Mouse (Mus musculus) embryo, embryonic 9.5 days (tissue): Measurements from ENCODE around the gene Zfp108.
A peak's percentile ranks its signal among the peaks of the same experiment; 100 is the strongest.

Experiments used
- DNase-seq: peaks from one replicate; pipeline ENCODE4 v3.0.0-alpha.2; 2017; ENCODE audit errors: extremely low spot score

Gene Zfp108

DNA sequence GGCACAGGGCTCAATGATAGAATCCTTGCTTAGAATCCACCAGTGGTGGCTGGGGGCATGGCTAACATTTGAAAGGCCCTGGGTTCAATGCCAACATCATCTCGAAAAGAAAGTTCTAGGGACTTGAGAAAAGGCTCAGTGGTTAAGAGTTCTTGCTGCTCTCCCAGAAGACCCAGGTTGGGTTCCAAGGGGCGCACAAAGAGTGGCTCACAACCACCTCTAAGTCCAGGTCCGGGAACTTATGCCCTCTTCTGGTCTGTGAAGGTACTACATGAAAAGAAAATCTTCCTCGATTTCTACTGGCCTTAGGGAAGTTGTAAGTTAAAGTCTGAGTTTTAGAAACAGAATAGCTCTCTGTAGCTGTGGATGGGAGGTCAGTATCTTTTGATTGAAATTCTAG lies 31.5 kb downstream of the Zfp108 start:
- no peak for DNase-seq

DNA sequence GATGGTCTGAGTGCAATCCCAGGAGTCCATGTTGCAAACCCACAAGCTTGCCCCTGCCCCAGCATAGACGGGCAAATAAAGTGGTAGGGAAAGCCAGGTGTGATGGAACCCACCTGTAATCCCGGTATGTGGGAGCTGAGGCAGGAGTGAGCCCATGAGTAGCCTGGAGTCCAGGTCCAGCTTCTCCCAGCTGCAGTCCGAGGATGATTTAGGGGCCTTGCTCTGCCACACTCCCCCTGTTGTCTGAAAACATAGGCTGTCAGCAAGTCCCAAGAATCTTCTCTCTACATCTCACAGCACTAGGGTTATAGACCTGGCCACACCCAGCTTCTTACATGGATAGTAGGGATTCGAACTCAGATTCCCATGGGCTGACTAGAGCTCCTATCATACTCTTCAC lies 32.3 kb downstream of the Zfp108 start:
- DNase-seq = no peak

DNA sequence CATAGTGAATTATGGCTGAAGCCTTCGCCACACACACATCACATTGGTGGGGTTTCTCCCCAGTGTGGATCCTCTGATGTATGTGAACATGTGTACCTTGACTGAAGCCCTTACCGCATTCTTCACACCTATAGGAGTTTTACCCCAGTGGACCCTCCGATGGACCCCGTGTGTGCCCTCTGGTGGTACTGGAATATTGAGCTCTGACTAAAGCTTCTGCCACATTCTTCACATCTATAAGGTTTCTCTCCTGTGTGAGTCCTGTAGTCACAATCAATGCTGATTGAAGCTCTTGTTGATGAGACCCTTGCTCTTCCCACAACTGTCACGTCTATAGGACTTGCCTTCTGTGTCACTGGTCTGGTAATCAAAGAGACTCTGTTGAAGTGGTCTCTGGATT lies 33.1 kb downstream of the Zfp108 start:
- no peak for DNase-seq

DNA sequence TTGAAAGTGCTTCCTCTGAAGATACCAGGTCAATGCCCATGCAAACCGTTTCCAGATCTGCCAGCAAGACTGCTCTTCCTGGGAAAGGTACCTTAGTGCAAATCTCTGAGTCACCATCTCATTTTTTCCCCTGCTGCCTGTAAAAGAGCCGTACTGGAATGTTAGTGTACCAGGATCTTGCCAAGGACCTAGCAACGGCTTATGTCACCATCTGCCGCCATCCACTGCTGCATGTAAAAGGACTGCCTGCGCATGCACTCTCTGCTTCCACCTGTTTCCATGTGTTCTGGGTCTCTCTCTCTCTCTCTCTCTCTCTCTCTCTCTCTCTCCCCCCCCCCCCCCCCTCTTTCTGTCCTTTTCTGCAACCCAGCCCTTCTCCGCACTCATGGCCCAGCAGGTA lies 33.9 kb downstream of the Zfp108 start:
- no peak for DNase-seq

DNA sequence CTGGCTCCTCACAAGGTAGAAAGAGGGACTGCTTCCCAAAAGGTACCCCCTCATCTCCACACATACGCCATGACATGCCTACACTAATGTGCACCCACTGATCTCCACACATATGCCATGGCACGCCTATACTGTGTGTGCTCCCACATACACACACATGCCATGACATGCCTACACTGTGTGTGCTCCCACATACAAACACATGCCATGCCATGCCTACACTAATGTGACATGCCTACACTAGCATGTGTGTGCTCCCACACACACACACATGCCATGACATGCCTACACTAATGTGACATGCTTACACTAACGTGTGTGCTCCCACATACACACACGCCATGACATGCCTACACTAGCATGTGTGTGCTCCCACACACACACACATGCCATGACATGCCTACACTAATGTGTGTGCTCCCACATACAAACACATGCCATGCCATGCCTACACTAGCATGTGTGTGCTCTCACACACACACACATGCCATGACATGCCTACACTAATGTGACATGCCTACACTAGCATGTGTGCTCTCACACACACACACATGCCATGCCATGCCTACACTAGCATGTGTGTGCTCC lies 35.6 kb downstream of the Zfp108 start:
- DNase-seq = no peak

DNA sequence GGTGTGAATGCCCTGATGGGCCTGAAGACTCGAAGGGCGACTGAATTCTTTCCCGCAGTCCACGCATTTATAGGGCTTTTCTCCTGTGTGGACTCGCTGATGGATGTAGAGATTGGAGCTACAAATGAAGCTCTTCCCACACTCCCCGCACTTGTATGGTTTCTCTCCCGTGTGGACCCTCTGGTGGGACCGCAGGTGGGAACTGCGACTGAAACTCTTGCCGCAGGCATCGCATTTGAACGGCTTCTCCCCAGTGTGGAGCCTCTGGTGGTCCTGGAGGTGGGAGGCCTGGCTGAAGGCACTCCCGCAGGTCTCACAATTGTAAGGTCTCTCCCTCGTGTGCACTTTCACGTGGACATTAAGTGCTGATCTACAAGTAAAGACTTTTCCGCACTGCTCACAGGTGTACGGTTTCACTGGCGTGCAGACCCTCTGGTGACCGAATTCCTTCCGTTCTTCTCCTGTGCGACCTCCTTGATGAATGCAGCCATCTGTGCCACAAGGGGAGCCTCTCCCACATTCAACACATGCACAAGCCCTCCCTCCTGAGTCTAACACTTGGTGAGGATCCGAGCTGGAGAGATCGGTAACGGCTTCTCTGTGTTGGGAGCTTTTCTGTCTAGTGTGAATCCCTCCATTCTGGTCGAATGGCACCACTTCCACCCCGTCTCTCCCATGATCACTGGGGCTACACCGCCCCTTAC lies 36.9 kb downstream of the Zfp108 start:
- DNase-seq = no peak

DNA sequence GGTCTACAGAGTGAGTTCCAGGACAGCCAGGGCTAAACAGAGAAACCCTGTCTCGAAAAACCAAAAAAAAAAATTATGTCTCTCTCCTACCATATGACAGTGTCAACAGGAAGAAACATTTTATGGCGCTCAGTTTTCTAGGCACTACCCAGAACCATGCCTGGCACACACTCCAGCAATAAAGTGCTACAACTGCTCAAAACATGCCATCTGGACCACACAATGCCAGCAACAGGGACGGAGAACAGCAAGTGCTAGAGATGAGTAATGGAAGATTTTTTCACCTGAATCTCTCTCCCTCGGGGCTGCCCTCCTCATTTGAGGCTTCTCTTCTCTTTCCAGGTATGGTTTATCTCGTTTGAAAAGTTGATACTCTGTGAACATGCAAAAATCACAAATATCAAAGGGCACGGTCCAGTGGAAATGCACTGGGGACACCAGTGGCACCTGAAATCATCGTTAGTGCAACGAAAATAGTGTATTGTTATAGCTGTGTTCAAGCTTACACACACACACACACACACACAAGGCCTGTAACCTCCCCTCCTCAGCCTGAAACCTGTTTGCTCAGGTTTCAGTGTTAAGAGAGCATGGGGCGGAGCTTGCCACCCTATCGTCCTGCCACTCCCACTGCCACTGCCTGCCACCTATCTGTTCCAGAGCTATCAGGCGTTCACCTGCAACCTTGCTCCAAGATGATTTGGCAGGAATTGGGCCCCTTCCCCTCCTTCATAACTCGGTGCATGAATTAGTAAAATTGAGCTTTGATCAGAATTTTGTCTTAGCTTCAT lies 38.7 kb downstream of the Zfp108 start:
- no peak for DNase-seq

DNA sequence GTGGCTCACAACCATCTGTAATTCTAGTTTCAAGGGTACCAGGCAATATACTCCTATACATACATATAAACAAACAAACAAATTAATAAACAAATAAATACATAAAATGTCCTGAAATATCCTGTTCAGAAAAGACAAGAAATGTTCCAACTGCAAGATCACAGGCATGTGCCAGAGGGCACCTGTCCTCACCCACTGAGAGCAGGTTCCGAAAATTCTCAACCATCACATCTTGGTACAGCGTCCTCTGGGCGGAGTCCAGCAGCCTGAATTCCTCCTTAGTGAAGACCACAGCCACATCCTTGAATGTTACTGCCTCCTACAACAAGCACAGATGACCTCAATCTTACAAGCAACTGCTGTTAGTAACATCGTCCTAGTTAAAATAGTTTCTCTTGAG lies 40.2 kb downstream of the Zfp108 start:
- DNase-seq = no peak

DNA sequence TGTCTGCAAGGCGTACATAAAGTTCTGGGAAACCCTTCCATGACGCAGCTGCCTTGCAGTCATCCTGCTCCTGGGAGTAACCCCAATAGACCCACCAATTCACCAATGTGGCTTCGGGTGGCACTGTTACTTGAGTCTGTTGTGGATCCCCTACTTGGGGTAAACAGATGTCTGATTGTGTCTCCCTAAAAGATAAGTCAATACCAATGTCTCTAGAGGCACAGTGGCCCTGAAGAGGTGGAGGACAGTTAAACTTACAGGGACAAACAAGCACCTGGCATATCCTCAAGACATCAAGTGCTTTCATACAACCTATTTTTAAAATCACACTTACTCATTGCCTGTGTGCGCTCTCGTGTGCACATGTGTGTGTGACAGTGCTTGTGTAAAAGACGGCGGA lies 40.8 kb downstream of the Zfp108 start:
- no peak for DNase-seq

DNA sequence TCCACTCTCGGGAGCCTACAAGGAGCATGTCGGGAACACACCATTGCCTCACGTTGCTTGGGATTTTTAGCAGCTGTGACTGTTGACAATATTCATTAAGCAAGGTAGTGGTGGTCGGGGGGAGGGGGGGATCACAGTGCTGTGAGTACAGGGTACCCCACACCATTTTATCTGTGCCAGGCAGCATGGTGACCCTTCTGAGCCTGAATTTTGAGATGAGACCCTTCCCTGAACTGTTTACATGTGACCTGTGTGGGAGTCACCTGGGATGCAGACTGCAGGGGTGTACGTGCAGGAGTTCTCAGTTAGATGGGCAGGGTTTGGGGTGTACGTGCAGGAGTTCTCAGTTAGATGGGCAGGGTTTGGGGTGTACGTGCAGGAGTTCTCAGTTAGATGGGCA lies 41.8 kb downstream of the Zfp108 start:
- DNase-seq = no peak

DNA sequence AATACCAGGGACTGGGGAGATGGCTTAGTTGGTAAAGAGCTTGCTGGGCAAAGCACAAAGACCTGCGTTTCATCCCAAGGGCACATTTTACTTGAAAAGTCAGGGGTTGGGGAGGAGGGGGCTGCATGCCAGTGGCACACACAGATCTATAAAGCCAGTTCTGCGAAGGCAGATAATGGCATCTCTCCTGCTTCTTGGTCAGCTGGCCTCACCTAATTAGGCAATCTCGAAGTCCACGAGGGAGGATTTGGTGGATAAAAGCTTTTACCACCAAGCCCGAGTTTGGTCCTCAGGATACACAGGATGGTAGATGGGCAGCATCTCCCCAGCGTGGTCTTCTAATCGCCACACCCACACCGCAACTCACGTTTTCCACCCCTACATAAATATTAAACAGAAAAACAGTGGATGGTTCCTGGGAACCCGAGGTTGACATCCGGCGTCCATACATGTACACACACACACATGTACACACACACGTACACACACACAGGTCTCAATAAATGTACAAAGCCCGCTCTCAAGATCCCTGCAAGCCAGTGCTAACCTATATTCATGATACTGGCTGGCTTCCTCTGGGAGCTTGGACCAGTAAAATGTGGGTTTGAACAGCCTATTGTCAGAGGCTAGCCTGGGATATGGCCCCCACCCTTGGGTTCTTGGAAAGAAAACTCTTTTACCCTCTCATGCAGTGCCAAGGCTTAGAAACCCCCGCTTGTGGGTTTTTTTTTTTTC lies 42.9 kb downstream of the Zfp108 start:
- DNase-seq = no peak

DNA sequence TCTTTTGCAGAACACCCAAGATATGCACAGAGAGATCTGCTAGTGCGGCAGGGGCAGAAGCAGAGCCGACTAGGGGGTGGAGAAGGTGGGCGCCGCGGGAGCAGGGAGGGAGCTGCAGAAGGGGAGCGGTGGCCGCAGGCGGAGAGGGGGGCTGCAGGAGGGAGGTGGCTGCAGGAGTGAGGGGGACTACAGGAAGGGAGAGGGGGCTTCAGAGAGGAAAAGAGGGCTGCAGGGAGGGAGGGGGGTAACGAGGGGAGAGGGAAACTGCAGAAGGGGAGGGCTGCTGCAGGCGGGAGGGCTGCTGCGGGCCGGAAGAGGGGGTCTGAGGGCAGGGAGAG lies 44.0 kb downstream of the Zfp108 start:
- no peak for DNase-seq

DNA sequence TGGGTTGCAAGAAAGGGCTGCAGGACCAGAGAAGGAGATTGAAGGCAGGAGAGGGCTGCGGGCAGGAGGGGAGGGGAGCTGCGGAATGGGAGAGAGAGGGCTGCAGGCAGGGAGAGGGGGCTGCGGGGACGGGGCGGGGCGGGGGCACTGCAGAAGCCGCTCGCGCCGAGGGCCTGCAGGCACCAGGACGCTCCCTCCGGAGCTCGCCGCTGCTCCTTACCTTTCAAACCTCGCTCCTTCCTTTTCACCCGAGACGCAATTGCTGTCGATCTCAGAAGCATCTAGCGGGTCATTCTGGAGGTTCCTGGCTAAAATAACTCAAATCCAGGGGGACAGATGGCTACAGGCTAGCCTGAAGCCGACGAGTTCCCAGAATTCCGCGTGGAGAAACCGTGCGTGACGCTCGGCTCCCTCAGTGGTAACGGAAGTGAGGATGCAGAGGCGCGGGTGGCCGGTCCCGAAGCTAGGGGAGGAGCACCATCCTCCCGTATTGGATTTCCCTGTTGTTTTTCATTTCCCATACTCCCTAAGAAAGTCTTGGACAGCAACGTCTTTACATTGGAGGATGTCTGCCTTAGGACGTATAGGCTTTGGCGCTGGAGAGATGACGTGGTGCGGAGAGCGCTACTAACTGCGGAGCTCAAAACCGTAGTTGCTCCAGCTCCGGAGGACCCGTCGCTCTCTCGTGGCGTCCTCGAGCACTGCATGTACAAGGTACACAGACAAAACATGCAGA lies 44.5 kb downstream of the Zfp108 start:
- DNase-seq = peak; percentile 81

DNA sequence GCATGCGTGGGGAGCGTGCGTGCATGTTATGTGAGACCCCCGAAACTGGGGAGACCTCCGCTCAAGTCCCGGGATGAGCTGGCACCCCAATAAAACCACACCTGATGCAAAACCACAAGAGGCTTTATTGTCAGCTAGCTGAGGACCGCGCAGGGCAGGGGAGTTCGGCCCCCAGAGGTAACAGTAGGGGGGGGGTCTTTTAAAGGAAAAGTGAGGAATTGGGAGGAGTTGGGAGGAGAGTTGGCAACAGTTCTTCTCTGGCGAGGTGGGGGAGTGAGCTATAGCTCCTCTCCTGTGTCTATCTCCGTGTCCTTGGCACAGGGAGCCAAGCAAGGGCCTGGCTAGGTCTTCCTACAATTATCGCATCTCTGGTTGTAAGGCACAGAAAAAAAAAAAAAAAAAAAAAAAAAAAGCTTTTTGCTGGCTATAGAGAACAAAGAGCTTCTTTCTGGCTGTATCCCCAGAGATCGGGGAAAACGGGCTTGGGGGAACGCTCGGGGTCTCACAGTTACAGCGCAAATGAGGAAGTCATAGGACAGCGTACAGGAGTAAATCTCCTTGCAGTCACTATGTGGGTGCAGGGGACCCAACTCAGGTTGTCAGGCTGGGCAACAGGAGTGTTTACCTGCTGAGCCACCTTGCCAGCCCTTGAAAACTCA lies 45.4 kb downstream of the Zfp108 start:
- DNase-seq = peak; percentile 37

DNA sequence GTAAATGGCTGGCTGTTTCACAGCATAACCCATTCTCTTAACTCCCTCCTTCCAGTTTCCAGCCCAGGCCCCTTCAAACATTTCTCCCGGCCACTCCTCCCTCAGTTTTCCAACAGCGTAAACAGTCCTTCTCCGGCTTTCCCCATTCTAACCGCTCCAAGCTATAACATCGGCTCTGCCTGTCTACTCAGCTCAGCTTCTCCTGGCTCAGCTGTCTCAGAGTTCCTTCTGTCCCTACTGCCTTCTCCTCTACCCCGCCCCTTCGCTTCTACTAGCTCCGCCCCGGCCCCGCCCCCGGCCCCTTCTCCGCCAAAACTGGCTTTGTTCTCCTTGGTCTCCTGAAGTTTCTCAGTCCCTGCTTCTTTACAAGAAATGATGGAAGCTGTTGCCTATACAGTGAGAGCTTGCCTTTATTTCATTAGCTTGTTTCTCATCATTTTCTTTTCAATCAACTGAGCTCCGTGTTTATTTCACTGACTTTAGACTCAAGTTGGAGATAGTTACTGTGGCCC lies 46.2 kb downstream of the Zfp108 start, which contains the start of gene Zfp61:
Gene Zfp61 (minus strand): TSS at position 462 of the 512 bp plus-strand sequence.
- DNase-seq = peak; percentile 85
